Mouse (Mus musculus): ENCODE measurements around the gene Asap3.
A peak's percentile ranks its signal among the peaks of the same experiment; 100 is the strongest.

The Asap3 gene

GRCm38 (mm10) chr4:136206033-136206893, at the start of gene Asap3:
Gene Asap3 (plus strand): TSS chr4:136206365.
- peak; percentile 100 for DNase-seq

DNA sequence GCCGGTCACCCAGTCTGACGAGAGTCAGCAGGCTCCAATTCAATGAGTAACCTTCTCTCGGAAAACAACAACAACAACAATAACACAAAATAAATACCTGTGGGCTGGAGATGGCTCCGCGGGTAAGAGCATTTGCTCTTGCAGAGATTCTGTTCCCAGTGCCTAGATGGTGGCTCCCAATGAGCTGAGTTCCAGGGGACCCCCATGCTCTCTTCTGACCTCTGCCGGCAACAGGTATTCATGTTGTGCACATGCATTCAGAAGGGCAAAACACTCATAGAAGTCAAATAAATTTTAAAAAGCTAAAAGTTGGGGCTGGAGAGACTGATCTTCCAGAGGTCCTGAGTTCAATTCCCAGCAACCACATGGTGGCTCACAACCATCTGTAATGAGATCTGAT, 47.7 kb upstream of the Asap3 start:
- no peak for DNase-seq

- peak; percentile 88 for DNase-seq
These were observed 46.3 kb upstream of the Asap3 start for GRCm38 (mm10) chr4:136159802-136160397.

- DNase-seq: peak; percentile 91
These were observed 42.7 kb upstream of the Asap3 start for GRCm38 (mm10) chr4:136163448-136163847.

DNA sequence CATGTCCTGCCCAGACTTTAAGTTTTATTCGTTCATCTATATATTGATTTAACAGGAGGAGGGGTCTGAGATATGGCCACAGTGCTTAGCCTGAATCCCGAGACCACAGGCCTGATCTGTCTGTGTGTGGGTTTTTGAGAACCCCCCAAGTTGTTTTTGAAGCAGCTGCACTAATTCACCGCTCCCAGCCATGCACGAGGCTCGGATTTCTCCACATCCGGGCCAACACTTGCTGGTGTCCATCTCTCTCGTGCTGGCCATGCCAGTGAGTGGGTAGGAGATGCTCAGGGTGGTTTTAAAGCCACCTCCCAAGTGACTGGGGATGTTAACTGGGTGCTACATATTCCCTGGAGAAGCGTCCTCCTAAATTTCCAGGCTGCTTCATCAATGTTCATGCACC, 41.2 kb upstream of the Asap3 start:
- no peak for DNase-seq

DNA sequence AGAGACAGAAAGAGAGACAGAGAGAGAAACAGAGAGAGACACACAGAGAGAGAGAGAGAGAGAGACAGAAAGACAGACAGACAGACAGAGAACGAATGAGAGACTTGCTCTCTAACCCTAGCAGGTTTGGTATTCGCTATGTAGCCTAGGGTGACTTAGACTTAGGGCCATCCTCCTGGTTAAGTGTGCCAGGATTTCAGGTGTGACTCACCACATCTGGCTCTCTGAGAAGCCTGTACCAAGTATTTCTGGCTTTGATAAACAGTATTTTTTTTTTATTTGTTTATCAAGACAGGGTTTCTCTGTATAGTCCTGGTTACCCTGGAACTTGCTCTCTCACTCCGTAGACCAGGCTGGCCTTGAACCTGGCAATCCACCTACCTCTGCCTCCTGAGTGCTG, 38.5 kb upstream of the Asap3 start:
- no peak for DNase-seq

- no peak for DNase-seq
These were observed 35.8 kb upstream of the Asap3 start for GRCm38 (mm10) chr4:136170401-136170800.

- peak; percentile 35 for DNase-seq
These were observed 34.7 kb upstream of the Asap3 start for GRCm38 (mm10) chr4:136171455-136171854.

DNA sequence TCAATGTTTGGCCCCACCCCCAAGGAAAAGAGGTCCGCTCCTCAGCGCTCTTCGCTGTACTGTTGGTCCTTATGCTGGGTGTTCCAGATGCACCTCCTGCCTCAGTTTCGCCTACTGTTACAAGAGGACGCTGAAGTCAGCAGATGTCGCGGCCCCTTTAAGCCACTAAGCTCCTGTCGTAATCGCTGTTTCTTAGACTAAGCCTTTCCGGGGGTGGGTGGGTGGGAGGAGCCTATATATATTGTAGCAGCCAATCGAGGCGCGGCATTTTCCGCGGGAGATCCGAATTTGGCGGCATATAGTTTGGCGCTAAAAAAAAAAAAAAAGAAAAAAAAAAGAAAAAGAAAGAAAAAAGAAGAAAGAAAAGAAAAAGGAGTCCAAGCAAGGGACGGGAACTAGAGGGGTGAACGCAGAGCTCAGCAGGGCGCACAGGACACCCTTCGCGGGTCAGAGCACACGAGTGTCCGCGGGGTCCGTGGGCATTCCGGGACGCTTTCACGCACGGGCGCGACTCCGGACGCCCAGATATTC, 34.1 kb upstream of the Asap3 start, which contains the start of gene E2f2:
Gene E2f2, plus strand, starts transcription at position 384 of the 531 bp plus-strand sequence.
- DNase-seq: peak; percentile 92

DNA sequence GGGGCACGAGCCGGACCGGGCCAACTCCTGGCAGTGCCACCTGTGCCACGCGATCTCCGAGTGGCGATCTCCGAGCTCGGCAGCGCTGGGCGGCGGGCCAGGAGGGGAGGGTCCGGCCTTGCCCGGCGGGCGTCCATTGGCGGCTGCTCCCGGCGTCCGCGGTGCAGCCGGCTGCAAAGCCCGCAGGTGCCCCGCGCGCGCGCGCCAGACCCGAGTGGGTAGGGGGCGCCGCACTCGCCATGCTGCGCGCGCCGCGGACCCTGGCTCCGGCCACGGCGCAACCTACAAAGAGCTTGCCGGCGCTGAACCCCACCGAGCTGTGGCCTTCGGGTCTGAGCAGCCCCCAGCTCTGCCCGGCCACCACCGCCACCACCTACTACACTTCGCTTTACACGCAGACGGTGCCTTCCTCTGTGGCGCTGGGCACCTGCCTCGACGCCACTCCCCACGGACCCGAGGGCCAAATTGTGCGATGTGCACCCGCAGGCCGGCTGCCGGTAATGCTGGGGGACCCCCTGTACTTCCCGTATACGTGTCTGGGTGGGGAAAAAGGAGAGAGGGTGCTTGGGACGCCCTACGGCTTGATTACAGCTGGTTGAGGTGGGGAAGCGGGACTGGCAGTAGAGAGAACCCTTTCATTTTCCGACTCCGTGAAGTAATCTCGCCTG, 33.5 kb upstream of the Asap3 start:
- peak; percentile 73 for DNase-seq

GRCm38 (mm10) chr4:136173210-136173715, 32.9 kb upstream of the Asap3 start:
- DNase-seq: peak; percentile 39

- DNase-seq: peak; percentile 23
These were observed 31.7 kb upstream of the Asap3 start for GRCm38 (mm10) chr4:136174216-136175193.

DNA sequence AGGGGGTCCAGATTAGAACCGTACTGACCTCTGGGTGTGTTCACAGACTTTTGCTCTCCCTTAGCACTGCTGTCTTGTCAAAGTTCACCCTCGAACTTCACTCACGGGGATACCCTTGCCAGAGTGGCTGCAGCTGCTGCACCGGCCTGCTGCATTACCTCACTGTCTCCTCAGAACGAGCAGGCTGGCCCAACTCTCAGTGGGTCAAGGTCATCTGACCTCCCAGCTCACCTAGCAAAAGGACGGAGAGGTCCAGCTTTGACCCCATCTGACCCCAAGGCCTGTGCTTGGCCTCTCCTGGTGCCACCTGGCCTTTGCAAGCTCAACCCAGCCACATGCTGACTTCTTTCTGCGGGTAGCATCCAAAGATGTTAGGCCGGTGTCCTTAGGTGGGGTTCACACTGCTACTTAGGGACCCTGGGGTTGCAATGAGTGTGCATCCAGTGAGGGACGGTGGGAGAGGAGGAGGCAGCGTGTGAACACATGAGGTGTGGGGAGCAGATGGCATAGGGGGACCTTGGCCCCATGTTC, 30.1 kb upstream of the Asap3 start:
- no peak for DNase-seq

- no peak for DNase-seq
These were observed 28.9 kb upstream of the Asap3 start for GRCm38 (mm10) chr4:136177244-136177611.

DNA sequence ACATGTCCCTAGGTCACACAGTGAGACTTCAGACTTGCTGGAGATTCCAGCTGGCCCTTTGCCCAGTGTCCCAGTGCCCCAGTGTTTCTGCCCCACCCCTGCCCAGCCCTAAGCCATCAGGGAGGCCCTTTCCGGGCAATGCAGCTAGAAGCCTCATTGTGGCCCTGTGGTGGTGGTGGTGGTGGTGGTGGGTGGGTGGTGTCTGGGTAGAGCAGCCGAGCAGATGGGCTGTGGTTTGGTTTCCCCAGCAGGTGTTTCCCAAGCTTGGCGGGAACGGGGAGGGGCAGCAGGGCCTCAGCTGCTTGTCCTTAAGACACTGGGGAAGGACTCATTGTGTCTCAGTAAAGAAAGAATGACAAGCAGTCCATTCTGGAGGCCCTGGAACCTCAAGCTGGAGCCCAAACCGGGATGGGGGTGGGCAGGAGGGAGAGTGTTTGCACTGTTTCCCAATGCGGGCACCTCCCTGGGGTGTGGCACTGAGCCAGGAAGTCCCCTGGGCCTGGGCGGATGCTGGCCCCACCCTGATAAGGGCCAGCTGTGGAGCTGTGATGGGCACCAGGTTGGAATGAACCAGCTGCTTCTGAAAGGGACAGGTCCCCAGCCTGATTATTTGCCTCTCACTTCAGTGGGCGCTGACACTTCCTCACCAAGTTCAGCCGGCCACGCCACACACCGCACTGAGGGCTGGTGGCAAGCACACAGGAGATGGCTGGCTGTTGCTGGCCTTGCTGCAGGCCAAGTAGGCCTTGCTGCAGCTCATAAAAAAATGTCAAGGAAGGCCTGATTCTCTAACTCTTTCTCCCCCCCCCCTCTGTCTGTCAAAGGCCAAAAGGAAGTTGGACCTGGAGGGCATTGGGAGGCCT, 28.3 kb upstream of the Asap3 start:
- no peak for DNase-seq

DNA sequence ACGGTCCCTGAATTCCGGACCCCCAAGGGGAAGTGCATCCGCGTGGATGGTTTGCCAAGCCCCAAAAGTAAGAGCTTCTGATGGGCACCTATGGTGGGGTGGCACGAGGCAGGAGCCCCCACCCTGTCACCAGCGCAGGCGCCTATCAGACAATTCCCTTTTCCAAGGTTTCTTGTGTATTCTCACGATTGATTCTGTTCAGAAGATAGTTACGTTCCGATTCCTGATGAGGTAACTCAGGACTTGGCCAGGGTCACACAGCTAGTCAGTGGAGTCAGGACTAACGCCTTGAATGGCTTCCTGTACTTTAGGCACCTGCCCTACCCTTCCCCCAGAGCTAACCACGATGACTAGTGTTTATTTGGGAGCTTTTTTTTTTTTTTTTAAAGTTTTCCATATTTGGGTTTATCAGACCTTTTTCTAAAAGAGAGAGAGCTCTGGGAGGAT, 27.7 kb upstream of the Asap3 start:
- no peak for DNase-seq

GRCm38 (mm10) chr4:136179456-136179855, 26.7 kb upstream of the Asap3 start:
- no peak for DNase-seq

- peak; percentile 90 for DNase-seq
These were observed 26.2 kb upstream of the Asap3 start for GRCm38 (mm10) chr4:136179998-136180397.

- peak; percentile 76 for DNase-seq
These were observed 25.5 kb upstream of the Asap3 start for GRCm38 (mm10) chr4:136180408-136181330.
